Mouse (Mus musculus): ENCODE results near the gene Znrf2. TPM values are rescaled to one million over a fixed set of nuclear protein-coding genes. Genes with fewer than 3 reads are reported as not detected.
"Not testable (repeated sequence)": the region's sequence is repeated elsewhere in the genome, so short reads cannot be mapped to it uniquely, and the experiment has no call there.

The Znrf2 gene
- total RNA-seq, 2 experiments from 2014 or later: 39.3 to 51.6 TPM

DNA sequence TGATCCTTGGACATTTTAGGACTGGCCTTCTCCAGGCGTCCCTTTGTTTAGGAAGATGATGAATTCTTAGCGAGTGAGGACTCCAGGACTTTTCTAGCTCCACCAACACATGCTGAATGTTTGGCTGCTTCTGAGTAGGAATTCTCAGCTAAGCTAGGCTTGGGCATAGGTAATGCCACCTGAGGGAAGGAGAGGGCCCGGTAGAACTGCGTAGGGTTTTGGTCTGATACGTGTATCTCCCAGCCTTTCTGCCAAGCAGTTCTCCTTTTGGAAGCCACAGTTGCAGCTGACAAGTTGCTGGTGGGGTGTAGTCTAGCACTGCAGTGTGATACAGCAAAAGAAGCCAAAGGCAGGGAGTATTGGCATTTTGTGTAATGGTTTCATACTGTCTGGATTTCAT, 10.9 kb upstream of the Znrf2 start:
- no peak for DNase-seq (ENCODE audit: low spot score in 2 of 2)

DNA sequence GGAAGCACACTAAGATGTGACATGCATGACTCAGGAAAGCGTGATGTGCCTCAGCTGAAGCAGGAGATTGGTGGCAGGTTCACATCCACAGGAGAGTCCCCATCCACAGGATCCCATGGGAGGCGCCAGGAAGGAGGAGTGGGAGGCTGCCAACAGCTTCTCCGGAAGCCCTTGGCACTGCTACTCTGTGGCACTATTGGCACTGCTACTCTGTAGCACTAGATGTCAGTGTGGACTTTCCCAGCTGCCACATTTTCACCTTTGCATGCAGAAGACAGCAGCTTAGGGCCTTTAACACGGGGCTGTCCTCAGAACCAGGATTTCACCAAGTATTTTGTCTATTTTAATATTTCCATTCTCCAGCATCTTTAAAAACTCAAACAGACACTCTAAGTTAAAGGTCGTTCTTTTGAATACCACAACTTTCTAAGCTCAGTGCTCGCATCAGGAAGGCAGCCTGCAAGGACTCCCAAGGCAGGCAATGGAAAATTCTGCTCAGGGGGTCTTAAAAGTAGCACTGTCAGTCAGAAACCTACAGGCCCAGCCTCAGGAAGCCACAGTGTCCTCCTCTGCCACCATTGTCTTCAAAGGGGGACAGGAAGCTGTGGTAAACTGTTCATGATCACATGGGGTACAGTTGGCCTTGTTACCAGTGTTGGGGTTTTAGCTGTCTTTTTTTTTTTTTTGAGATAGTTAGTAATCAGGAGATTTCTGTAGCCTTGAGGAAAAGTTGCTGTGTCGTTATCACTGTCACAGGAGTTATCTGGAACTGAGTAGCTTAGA, 7.0 kb upstream of the Znrf2 start:
- peak in 1 of 2 experiments; percentile 37 for DNase-seq (ENCODE audit: low spot score in 2 of 2)

DNA sequence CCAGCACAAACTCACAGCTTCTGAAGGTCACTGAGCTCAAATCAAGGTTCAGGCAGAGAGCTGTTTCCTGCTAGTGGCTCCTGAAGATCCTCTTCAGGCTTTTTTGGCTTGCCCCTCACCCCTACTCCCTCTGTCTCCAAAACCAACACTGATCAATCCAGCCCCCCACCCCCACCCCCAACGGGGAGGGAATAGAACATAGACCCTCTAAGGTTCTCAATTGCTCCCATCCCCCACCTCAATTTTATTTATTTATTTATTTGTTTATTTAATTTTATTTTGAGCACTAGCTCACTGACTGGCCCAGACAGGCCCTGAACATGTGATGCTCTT, 6.4 kb upstream of the Znrf2 start:
- no peak for DNase-seq (ENCODE audit: low spot score in 2 of 2)

DNA sequence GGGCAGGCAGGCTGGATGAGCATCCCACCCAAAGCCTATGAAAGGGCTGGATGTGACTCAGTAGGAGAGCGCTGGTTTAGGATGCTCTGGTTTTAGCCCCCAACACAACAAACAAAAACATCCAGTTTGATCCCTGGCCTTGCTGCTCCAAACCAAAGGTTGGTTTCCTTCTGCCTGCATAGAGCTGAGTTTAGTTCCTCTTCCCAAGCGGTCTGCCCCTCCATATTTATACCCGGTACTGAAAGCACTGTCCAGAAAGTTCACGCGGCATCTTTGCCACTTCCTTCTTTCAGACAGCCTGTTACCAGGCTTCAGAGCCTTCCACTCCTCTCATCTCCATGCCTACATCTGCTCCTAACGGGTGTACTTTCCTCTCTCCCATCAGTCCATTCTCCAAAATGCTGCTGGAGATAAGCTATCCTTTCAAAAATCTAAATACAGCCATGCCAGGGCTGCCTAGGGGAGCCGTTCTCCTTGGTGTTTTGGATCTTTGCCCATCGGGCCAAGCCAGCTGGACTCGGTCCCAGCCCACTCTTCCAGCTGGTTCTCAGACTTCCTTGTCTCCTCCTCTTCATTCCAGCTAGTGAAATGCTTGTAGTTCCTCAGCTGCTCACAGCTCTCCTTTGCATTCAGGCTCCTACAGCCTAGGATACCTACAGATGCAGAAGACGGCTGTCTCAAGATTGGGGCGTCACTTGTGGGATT, 5.0 kb upstream of the Znrf2 start:
- peak in 1 of 2 experiments; percentile 52 for DNase-seq (ENCODE audit: low spot score in 2 of 2)

DNA sequence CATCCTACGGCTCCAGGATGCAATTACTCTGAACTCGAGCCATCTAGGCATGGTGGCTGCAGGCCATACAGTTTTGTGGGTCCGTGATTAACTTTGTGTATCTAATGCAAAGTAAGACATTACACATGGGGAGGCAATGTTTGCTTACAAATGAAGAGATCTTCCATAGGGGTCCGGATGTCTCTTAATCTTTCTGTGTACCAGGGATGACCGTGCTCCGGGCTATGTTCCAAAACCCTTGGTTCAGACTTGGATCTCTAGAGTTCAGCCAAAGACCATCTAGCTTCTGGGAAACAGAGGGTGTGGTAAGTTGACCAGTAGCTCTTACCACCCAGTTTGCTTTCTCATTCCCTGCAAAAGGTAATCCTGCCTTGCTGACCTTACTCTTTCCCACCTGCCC, 4.4 kb upstream of the Znrf2 start:
- no peak for DNase-seq (ENCODE audit: low spot score in 2 of 2)

DNA sequence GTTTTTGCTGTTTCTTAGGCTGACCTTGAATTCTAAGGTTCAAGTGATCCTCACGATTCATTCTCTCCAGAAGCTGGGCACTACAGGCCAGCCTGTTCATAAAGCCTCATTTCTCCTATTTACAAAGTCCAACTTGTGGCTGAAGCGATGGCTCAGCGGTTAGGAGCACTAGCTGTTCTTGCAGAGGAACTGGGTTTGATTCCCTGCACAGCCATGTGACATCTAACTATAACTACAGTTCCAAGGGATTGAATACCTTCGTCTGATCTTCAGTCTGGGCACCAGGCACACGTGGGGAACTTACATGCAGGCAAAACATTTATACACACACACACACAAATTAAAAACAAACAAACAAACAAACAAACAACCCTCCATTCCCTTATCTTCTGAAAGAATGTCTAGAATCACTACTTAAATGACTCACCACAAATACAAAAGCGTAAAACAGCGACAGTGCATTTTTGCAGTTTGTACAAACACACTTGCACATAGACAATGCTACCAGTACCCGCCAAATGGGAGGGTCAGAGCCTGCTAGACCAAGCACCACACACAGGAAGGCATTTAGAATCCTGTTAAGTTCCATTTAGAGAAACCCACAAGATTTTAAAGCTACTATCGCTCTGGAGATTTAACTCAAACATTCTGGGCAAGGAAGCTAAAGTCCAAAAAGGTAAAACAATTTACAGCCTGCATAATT, 1.1 kb upstream of the Znrf2 start:
- no peak for DNase-seq (ENCODE audit: low spot score in 2 of 2)

DNA sequence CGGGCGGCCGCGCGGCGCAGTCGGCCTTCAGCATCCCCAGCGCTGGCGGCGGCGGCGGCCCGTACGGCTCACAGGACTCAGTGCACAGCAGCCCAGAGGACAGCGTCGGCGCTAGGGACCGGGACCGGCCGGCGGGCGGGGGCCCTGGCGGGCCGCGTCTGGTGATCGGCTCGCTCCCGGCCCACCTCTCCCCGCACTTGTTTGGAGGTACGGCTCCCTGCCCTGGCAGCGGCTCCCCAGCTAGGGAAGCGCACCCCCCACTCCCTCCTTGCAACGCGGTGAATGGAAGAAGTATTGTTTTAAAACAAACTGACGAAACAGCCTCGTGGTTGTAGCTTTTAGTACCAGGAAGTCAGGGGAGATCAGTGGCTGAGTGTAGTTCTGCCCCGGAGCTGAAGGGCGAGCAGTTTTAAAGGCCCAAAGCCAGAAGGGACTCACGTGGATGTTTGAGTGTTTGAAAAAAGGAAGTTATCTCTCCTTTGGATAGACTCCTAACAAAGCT, 601 bp downstream of the Znrf2 start:
- peak; percentile 48 to 68 for DNase-seq (ENCODE audit: low spot score in 2 of 2)

DNA sequence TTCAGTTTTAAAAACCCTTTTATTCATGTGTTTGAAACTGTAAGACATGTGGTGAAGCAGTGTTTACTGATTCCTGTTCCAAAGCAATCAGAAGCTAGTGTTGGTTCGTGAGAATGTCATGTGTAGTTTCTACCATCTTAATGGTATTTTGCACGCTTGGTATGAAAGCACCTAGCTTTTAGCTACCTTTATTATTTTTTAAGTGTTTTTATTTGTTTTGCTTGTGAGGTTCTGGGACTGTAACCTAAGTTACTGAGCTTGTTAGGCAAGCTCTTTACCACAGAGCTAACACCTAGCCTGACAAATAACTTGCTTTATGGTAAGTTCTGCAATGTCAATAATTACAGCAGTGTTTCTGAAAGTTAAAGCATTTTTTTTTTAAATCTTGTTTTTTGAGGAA, 1.7 kb downstream of the Znrf2 start:
- no peak for DNase-seq (ENCODE audit: low spot score in 2 of 2)

DNA sequence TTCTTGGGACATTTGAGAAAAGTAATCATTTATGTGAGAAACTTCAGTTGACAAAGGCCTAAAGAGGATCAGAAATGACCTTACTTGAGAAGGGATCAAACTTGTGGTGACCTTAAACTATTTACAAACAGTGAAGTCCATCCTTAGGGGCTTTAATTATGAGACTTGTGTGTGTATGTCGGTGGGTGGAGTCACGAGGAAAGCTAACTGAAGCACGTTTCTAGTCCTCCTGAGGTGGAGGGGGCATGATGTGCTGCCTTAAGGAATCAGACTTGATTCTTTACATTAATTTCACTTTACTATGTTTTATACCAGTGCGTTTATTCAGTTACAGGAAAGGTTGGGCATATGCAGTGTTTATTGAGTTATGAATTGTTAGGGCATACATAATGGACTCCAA, 2.6 kb downstream of the Znrf2 start:
- DNase-seq (ENCODE audit: low spot score in 2 of 2): no peak

DNA sequence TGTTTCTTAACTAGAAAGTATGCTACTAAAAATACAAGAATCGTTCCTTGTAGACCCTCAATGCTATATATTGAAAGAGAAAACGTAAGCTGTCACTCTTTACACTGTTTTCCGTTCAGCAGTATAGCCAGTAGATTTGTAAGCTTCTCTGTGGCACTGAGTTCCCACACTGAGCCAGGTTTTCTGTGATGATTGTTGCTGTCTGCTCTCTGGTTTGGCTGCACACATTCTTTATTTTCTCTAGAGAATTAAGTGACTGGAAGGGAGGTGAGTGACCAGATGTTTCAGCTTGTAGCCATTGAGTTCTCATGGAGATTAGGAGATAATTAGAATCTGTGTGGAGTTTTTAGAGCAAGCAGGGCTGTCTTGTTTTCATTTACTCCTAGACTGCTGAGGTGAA, 3.0 kb downstream of the Znrf2 start:
- DNase-seq (ENCODE audit: low spot score in 2 of 2): no peak

DNA sequence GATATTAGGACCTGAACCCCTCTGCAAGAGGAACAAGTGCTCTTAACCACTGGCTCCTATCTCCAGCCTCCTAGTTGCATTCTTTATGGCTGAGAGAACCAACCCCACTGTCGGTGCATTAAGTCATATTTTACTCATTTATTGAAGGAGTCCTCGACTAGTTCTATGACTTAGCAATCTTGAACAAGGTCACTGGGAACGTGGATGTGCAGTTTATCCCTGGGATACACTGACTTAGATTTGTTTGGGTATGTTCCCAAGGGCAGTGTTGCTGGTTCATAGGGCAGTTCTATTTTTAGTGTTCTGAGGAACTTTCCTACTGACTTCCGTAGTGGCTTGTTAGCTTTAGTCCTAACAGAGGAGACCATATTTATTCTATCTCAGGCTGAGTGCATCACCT, 5.6 kb downstream of the Znrf2 start:
- no peak for DNase-seq (ENCODE audit: low spot score in 2 of 2)

DNA sequence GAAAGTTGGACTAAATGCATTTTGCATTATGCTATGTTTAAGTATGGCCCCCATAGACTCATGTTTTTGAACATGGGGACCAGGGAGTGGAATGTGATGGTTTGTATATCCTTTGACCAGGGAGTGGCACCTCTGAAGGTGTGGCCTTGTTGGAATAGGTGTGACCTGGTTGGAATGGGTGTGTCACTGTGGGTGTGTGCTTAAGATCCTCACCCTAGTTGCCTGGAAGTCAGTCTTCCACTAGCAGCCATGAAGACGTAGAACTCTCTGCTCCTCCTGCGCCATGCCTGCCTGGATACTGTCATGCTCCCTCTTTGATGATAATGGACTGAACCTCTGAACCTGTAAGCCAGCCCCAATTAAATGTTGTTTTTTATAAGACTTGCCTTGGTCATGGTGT, 7.8 kb downstream of the Znrf2 start:
- not testable (repeated sequence) for DNase-seq (ENCODE audit: low spot score in 2 of 2)

DNA sequence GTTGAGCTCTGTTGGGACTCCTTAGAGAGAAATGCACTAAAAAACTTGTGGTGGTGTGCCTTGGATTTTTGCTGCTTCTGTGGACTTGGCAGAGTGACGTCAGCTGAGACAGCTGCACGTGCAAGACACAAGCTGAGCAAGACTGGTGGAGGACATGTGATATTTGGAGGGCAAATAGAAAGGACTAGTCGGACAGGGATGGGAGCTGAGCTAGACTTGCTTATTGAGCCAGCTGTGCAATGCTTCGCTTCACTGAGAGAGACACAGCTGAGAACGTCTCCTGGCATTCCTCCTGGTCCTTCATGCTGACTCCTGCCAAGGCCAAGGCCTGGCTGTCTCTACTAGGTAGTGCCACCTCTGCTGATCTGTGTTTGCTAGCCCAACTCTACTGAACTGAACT, 10.8 kb downstream of the Znrf2 start:
- no peak for DNase-seq (ENCODE audit: low spot score in 2 of 2)

DNA sequence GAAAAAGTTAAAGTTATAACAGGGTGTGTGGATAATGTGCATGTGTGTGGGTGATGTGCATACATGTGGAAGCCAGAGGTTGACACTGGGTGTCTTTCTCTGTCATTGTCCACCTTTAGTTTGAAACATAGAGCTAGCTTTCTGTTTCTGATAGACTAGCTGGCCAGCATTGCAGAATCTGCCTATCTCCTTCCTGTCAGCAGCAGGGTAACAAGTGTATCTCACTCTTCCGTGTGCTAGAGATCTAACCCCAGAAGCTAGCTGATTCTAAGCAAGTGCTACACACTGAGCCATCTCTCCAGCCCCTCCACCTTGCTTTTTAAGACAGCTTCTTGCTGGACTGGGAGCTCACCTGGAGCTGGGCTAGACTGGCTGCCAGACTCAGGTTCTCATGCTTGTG, 11.6 kb downstream of the Znrf2 start:
- no peak for DNase-seq (ENCODE audit: low spot score in 2 of 2)

DNA sequence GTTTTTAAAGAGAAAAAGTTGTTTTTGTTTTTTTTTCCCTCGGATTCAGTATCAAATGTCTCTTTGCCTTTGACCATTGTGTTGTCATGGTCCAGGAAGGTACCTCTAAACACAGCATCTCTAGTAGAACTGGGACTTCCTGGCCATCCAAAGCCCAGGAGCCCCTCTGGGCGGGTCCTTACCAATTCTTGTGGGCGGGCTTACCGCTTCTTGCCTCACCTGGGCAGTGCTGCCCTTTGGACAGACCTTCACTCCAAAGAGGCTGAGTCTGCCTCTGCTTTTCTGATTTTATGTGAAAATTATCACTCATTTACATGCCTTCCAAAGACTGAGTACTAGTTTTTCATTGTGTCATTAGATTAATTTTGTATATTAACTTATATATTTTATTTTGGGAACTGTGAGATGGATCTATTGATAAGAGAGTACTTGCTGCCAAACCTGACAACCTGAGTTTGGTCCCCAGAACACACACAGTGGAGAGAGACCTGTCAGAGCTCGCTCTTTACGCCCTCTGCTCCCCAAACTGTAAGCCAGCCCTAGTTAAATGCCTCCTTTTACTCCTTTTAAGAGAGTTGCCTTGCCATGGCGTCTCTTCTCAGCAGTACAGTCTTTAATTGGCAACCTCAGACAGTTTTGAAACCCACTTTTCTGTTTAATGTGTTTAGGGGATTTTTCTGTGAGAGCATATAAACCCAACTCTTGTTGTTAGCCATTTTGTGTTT, 13.5 kb downstream of the Znrf2 start:
- DNase-seq (ENCODE audit: low spot score in 2 of 2): no peak

DNA sequence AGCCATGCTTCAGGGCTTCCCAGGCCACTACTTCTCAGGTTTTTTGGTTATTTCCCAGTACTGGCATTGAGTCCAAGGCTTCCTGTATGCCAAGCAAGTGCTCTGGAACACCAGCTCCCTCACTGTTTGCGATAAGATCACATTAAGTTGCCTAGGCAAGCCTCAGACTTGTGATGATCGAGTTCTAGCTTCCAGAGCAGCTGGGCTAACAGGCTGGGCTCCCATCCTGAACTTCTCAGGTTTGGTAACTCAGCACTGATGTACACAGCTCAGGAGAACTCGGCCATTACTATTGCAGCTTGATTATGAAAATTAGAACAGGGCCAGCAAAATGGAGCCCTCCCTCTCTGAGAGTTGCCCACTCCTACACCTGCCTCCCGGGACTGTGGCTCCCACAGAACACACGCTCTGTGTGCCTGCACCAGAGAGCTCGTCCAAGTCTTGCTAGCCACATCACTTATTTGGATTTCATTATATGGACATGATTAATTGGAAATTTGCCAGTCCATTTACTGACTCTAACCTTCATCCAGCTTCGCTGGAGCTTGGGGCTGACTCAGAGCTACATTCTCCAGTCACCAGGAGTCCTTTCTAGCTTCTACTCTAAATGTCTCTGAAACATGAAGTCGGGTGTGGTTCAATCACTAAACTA, 14.5 kb downstream of the Znrf2 start:
- DNase-seq (ENCODE audit: low spot score in 2 of 2): no peak

DNA sequence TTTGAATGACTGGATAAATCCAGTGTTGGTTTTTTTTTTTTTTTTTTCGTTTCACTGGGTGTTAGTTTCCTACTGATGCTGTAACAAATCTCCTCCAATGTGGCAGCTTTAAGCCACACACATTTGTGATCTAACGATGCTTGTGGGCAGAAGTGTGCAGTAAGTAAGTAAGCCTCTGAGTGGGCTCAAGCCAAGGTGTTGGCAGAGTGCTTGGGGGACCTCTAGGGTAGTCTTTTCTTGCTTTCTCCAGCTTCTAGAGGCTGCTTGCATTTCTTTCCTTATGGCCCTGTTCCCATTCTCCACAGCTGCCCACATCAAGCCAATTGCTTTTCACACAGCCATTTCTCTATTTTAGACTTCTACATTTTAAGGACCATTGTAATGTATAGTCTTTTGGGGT, 16.7 kb downstream of the Znrf2 start:
- no peak for DNase-seq (ENCODE audit: low spot score in 2 of 2)

DNA sequence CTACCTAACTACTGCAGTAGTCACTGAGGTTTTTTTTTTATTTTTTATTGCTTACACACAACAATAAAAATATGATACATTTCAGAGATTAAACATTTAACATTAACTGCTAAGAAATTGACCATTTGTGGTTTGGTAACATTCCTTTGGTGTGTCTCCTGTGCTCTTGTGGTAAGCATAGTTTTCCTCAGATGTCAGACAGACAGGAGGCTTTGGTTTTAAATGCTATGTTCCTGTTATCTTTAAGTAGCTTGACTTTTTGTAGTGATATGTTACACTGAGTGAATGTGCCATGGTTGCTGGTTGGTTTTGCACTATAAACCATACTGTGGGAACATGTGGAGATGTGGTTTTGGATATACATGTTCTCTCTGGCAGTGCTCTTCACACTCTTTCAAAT, 19.9 kb downstream of the Znrf2 start:
- DNase-seq (ENCODE audit: low spot score in 2 of 2): no peak

DNA sequence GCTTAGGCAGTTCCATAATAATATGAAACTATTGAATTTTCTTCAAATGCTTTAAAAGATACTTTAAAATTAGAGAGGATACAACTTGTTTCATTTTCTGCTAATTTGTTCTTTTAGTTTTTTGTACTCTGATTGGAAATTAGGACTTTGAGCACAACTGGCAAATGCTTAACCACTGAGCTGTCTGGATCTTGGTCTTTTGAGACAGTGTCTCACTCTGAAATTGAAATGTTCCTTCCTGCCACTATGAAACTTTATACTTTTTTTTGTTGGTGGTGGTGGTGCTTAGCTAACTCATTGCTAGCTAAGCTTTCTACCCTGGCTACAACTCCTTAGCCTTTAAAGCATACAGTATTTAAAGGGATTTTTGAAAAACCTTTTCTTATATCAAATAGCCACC, 24.7 kb downstream of the Znrf2 start:
- no peak for DNase-seq (ENCODE audit: low spot score in 2 of 2)

DNA sequence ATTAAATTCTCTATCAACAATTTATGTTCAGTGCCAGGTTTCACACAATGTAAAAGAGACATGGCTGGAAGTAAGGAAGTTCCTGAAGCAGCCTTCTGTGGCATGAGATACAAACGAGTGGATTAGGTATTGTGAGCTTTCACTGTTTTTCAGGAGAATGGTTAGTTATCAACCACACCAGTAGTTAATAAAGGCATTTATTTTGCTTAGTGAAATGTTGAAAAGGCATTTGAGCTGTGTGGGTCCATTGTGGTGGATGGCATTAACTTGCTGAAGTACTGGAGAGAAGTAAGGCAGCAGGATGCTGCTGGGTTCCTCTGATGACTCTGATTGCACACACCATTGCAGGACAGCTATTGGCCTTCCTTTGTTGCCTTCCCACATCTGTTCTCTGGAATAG, 25.3 kb downstream of the Znrf2 start:
- no peak for DNase-seq (ENCODE audit: low spot score in 2 of 2)

DNA sequence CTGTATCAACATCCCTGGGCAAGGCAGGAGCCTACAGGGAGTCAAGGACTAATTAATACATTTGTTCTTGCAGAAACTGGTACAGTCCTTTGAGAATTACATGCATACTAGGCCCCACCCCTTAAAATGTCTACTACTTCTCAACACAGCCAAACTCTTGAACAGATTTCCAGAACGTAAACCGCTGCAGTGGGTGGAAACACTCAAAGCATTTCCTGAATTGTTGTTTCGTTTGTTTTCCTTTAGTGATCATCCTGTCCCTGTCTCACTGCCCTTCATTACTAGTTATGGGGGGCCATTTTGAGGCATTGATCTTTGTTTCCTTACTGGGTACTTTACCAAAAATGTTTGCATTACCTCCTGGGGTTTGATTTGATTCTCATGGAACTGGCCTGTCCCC, 31.8 kb downstream of the Znrf2 start:
- DNase-seq (ENCODE audit: low spot score in 2 of 2): no peak
